15 mouse cellular contexts compared by ENCODE assay signal in genomic region chr3:61358107-61358506, GRCm38 (mm10). TPM values are rescaled to one million over a fixed set of nuclear protein-coding genes. Genes with fewer than 3 reads are reported as not detected.
A peak's percentile ranks its signal among the peaks of the same experiment; 100 is the strongest.
DNase-seq lines count a peak whose midpoint lies in the region; ATAC-seq and TF ChIP-seq lines count a peak whose summit lies in the region.
"Had no signal": no experiment of that assay in that cellular context is flagged by ENCODE, and none has a peak within 500 bp of the region (broad histone marks: within the 10 kb centered on the region; RNA-seq: fewer than 3 reads in every experiment).

No protein-coding gene starts in this region.

- H3K9me3 ChIP-seq in heart, embryonic 12.5 days (replicated peaks), result no peaks in the 10 kb centered on the region
- H3K9me3 ChIP-seq in limb, embryonic 14.5 days (ENCODE audit: control insufficient read depth, low read length), result no peaks in the 10 kb centered on the region
- H3K9me3 ChIP-seq in limb, embryonic 10.5 days (replicated peaks), result no peaks in the 10 kb centered on the region
- H3K9me3 ChIP-seq: embryonic facial prominence, embryonic 12.5 days; G1E; liver, embryonic 12.5 days; megakaryocyte, embryonic 14.5 days; neural tube, embryonic 12.5 days had no signal

- no peaks in the 10 kb centered on the region; the same call in 1 of the 2 replicates for H3K4me1 ChIP-seq in heart, embryonic 12.5 days (replicated peaks)
- H3K4me1 ChIP-seq in limb, embryonic 14.5 days (ENCODE audit: control insufficient read depth, insufficient read depth, low read length), result no peaks in the 10 kb centered on the region
- peaks cover 5% of the 10 kb centered on the region; the same call in 1 of the 2 replicates for H3K4me1 ChIP-seq in limb, embryonic 10.5 days
- H3K4me1 ChIP-seq: neural tube, embryonic 12.5 days had no signal

- ATAC-seq in heart, embryonic 12.5 days (ENCODE audit: insufficient number of reproducible peaks, low FRiP score), result no peak
- ATAC-seq in limb, embryonic 14.5 days (ENCODE audit: low FRiP score, low read depth), result no peak
- ATAC-seq in hematopoietic stem cell, adult 5-6 weeks (replicated peaks in 1 of 2; ENCODE audit: insufficient read depth in 1 of 2, low FRiP score in 2 of 2, low TSS enrichment in 1 of 2, low read depth in 1 of 2, poor library complexity in 2 of 2, severe bottlenecking in 2 of 2), result peak; percentile 62 to 65
- ATAC-seq: liver, embryonic 12.5 days had no signal

- no peak overlapping the region for H3K9ac ChIP-seq in heart, embryonic 12.5 days
- no peak overlapping the region for H3K9ac ChIP-seq in limb, embryonic 14.5 days (ENCODE audit: low read depth, low read length, severe bottlenecking)
- H3K9ac ChIP-seq: embryonic facial prominence, embryonic 12.5 days; liver, embryonic 12.5 days; neural tube, embryonic 12.5 days had no signal

- no peaks in the 10 kb centered on the region for H3K27me3 ChIP-seq in heart, embryonic 12.5 days (replicated peaks)
- H3K27me3 ChIP-seq in limb, embryonic 14.5 days (ENCODE audit: control insufficient read depth, insufficient read depth, low read length), result no peaks in the 10 kb centered on the region
- H3K27me3 ChIP-seq in limb, embryonic 10.5 days (ENCODE audit: low read depth, poor library complexity, severe bottlenecking), result no peaks in the 10 kb centered on the region
- H3K27me3 ChIP-seq: embryonic facial prominence, embryonic 12.5 days; liver, embryonic 12.5 days; megakaryocyte, embryonic 14.5 days; neural tube, embryonic 12.5 days had no signal

- H3K27ac ChIP-seq in heart, embryonic 12.5 days (ENCODE audit: poor library complexity, severe bottlenecking), result no peak overlapping the region
- no peak overlapping the region for H3K27ac ChIP-seq in limb, embryonic 14.5 days (replicated peaks; ENCODE audit: low read depth, low read length)
- H3K27ac ChIP-seq in limb, embryonic 10.5 days, result no peak overlapping the region
- H3K27ac ChIP-seq: embryonic facial prominence, embryonic 12.5 days; liver, embryonic 12.5 days; neural tube, embryonic 12.5 days had no signal

- H3K4me2 ChIP-seq in heart, embryonic 12.5 days, result no peak overlapping the region
- no peak overlapping the region for H3K4me2 ChIP-seq in limb, embryonic 14.5 days (replicated peaks; ENCODE audit: low read depth, low read length, severe bottlenecking)
- H3K4me2 ChIP-seq: embryonic facial prominence, embryonic 12.5 days; liver, embryonic 12.5 days; neural tube, embryonic 12.5 days had no signal

- peak; percentile 30 to 42 for DNase-seq in heart, adult 9 months (ENCODE audit: low spot score in 2 of 2)
- DNase-seq in limb, embryonic 14.5 days (ENCODE audit: low spot score), result peak; percentile 59
- no peak for DNase-seq in limb, embryonic 10.5 days (ENCODE audit: low spot score)
- DNase-seq in brain, adult 2 months (ENCODE audit: low read depth, low spot score), result peak; percentile 30
- no peak for DNase-seq in adrenal gland, adult 2 months
- DNase-seq: adrenal gland, adult 8-10 months; cerebellum, adult 11 months had no signal

- TF ChIP-seq POLR2A in limb, embryonic 14.5 days (IDR thresholded peaks at IDR 0.05; ENCODE audit: borderline replicate concordance, extremely low read depth, insufficient read depth, insufficient read length), result no peak

- WGBS in heart, embryonic 12.5 days, result 65% methylated on average over 6 of the region's 6 CpGs
- WGBS in limb, embryonic 14.5 days, result 59% methylated on average over 6 of the region's 6 CpGs
- 84% methylated on average over 6 of the region's 6 CpGs for WGBS in limb, embryonic 10.5 days

- H3K36me3 ChIP-seq in heart, embryonic 12.5 days, result no peaks in the 10 kb centered on the region
- no peaks in the 10 kb centered on the region for H3K36me3 ChIP-seq in limb, embryonic 14.5 days (ENCODE audit: control insufficient read depth, insufficient read depth, low read length)
- H3K36me3 ChIP-seq in limb, embryonic 10.5 days, result no peaks in the 10 kb centered on the region
- H3K36me3 ChIP-seq: embryonic facial prominence, embryonic 12.5 days; G1E; liver, embryonic 12.5 days; neural tube, embryonic 12.5 days had no signal

- no peak overlapping the region for H3K4me3 ChIP-seq in heart, embryonic 12.5 days
- H3K4me3 ChIP-seq in limb, embryonic 14.5 days (replicated peaks; ENCODE audit: low read length), result no peak overlapping the region
- H3K4me3 ChIP-seq in limb, embryonic 10.5 days, result no peak overlapping the region
- H3K4me3 ChIP-seq: embryonic facial prominence, embryonic 12.5 days; liver, embryonic 12.5 days; neural tube, embryonic 12.5 days had no signal

RNA-seq across cellular contexts. Expression of gene Rap2b, which starts 3.3 kb away (rescaled TPM):
- polyA plus RNA-seq in heart, embryonic 12.5 days (2016; fragmentation: Nextera tagmentation; extraction: Ambion mirVana), result 9.9 and 10.1 TPM in 2 replicates
- 8.2 and 8.7 TPM in 2 replicates for polyA plus RNA-seq in limb, embryonic 14.5 days (2012; rRNA removed)
- polyA plus RNA-seq in limb, embryonic 14.5 days (2014; fragmentation: Nextera tagmentation; extraction: Ambion mirVana), result 15.4 and 15.9 TPM in 2 replicates
- 7.4 and 8.5 TPM in 2 replicates for polyA plus RNA-seq in limb, embryonic 10.5 days (2016; fragmentation: Nextera tagmentation; extraction: Ambion mirVana)
- total RNA-seq in hematopoietic stem cell, adult 5-6 weeks (2017), result 7.6 and 11.1 TPM in 2 replicates
- 1 to 10 TPM; 2.7 to 5.0 TPM for total RNA-seq in adrenal gland, adult 2 months (2021)
- 4.2 and 6.4 TPM in 2 replicates for polyA plus RNA-seq in adrenal gland, adult 2 months (2012; rRNA removed)

RNA-seq across cellular contexts. Expression of gene B430305J03Rik, which starts 7.6 kb away (rescaled TPM):
- polyA plus RNA-seq in heart, embryonic 12.5 days (2016; fragmentation: Nextera tagmentation; extraction: Ambion mirVana), result not detected in 2 replicates
- polyA plus RNA-seq in limb, embryonic 14.5 days (2012; rRNA removed), result 0.34 and 0.35 TPM in 2 replicates
- polyA plus RNA-seq in limb, embryonic 14.5 days (2014; fragmentation: Nextera tagmentation; extraction: Ambion mirVana), result not detected in 2 replicates
- polyA plus RNA-seq in limb, embryonic 10.5 days (2016; fragmentation: Nextera tagmentation; extraction: Ambion mirVana), result not detected in 2 replicates
- total RNA-seq in hematopoietic stem cell, adult 5-6 weeks (2017), result 0.31 and 1.0 TPM in 2 replicates
- total RNA-seq in adrenal gland, adult 2 months (2021), result under 1 TPM in 1 of 2 experiments, not detected in 1; 0.09 TPM
- polyA plus RNA-seq in adrenal gland, adult 2 months (2012; rRNA removed), result 0.15 and 0.21 TPM in 2 replicates
- polyA plus RNA-seq: embryonic facial prominence, embryonic 12.5 days; intestine, embryonic 14.5 days; liver, embryonic 12.5 days; neural tube, embryonic 12.5 days had no signal

Comparison
In these comparisons a context has a peak if more than half of its experiments do, and no peak if none do; other contexts are left out.
1. DNase-seq: peak in heart, adult 9 months (2 of 2), limb, embryonic 14.5 days (single experiment) and brain, adult 2 months (single experiment); none in limb, embryonic 10.5 days (single experiment) and adrenal gland, adult 2 months (single experiment).
2. ATAC-seq: peak in hematopoietic stem cell, adult 5-6 weeks (2 of 2); none in heart, embryonic 12.5 days (single experiment) and limb, embryonic 14.5 days (single experiment).